Mouse (Mus musculus) midbrain, embryonic 16.5 days (tissue): ENCODE measurements at regions not wholly inside any gene's neighbourhood (a gene's known extent, or its start where the extent isn't known, plus 50 kb on each side); places are given as distances from the start of the nearest gene placed in this dataset.

Experiments used
- ATAC-seq: fragments of 200-750 bp; cut with Nextera tagmentation; 2 replicates; pipeline ENCODE4 v1.8.0; 2017; ENCODE audit warnings: moderate TSS enrichment
- H3K27ac ChIP-seq: fragments of 300-500 bp; sonication (generic); 2 replicates; pipeline ENCODE4 v1.5.1; 2014; ENCODE audit warnings: mild to moderate bottlenecking, low read length, mixed read lengths
- H3K27me3 ChIP-seq: fragments of 300-500 bp; sonication (generic); 2 replicates; pipeline ENCODE4 v1.6.1; 2014; ENCODE audit warnings: low read depth, low read length, mixed read lengths; ENCODE audit not compliant: control insufficient read depth, insufficient read depth
- H3K36me3 ChIP-seq: fragments of 300-500 bp; sonication (generic); 2 replicates; pipeline ENCODE4 v1.6.1; 2014; ENCODE audit warnings: mild to moderate bottlenecking, low read length, moderate library complexity, mixed read lengths; ENCODE audit not compliant: control insufficient read depth, insufficient read depth
- H3K4me1 ChIP-seq: fragments of 300-500 bp; sonication (generic); 2 replicates; pipeline ENCODE4 v1.6.1; 2014; ENCODE audit warnings: mild to moderate bottlenecking, low read length, mixed read lengths; ENCODE audit not compliant: control insufficient read depth, insufficient read depth
- H3K4me2 ChIP-seq: fragments of 300-500 bp; sonication (generic); 2 replicates; pipeline ENCODE4 v1.6.1; 2014; ENCODE audit warnings: mild to moderate bottlenecking, low read length, mixed read lengths
- H3K4me3 ChIP-seq: fragments of 300-500 bp; sonication (generic); 2 replicates; pipeline ENCODE4 v1.5.1; 2014; ENCODE audit warnings: low read depth, mild to moderate bottlenecking, low read length, moderate library complexity, mixed read lengths
- H3K9ac ChIP-seq: fragments of 300-500 bp; sonication (generic); 2 replicates; pipeline ENCODE4 v1.6.1; 2014; ENCODE audit warnings: low read depth, low read length, mixed read lengths
- H3K9me3 ChIP-seq: fragments of 300-500 bp; sonication (generic); replicated peaks from 2 replicates; pipeline ENCODE4 v1.6.1; 2014; ENCODE audit warnings: mild to moderate bottlenecking, low read length, mixed read lengths; ENCODE audit not compliant: control insufficient read depth, poor library complexity, severe bottlenecking
- WGBS: fragments of 180-500 bp; shearing (Covaris S2); extraction: QIAGEN DNeasy Blood & Tissue Kit; methylation state at CpG from one replicate; pipeline ENCODE4 v1.1.7; 2014; 5-methylcytosine and 5-hydroxymethylcytosine counted together

DNA sequence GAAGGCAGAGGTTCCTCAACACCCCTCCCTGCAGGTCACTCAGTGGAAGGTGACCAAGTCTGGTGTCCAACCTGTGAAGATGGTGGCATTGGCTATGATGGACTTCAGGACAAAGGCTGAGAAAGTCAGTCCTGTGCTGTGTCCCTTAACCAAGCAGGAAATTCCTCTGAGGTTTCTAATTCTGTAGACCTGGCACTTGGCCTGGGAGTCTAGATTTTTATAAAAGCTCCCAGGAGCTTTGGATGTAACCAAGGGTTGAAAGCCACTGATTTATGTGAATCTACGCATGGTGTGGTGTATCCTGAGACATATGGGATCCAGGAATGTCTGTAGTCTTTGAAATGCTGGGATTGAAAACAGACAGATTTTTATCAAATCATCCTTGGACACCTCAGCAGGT lies 498.8 kb upstream of the Tbx3 start:
- Histone ChIP-seq H3K4me2 (no peak overlapping the region), H3K27me3 (no peaks in the 10 kb centered on the region), H3K9ac (no peak overlapping the region), H3K9me3 (no peaks in the 10 kb centered on the region), H3K27ac (no peak overlapping the region), H3K36me3 (no peaks in the 10 kb centered on the region), H3K4me3 (no peak overlapping the region), H3K4me1 (no peaks in the 10 kb centered on the region)
- WGBS: 98% methylated on average over 1 of the region's 1 CpGs
- ATAC-seq: no peak

DNA sequence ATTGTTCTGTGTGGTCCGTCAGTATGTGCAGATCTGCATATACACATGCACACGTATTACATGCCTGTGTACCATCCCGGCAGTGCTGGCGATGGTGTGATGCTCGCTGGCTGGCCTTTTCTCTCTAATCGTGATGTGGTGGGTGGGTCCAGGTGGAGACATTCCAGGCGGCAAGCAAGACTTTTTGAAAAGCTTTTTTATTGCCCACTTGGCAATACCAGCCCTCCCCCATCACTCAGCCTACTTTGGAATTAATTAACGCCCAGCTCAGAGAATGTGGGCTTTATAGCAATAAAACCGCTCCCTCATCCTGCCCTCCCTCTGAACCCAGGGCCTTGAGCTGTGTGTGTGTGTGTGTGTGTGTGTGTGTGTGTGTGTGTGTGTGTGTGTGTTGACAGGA lies 491.7 kb upstream of the Tbx3 start:
- Histone ChIP-seq H3K9me3 (no peaks in the 10 kb centered on the region), H3K4me3 (no peak overlapping the region), H3K27ac (no peak overlapping the region), H3K36me3 (no peaks in the 10 kb centered on the region), H3K4me1 (no peaks in the 10 kb centered on the region), H3K27me3 (no peaks in the 10 kb centered on the region), H3K9ac (no peak overlapping the region), H3K4me2 (no peak overlapping the region)
- 75% methylated on average over 9 of the region's 9 CpGs for WGBS
- no peak for ATAC-seq

DNA sequence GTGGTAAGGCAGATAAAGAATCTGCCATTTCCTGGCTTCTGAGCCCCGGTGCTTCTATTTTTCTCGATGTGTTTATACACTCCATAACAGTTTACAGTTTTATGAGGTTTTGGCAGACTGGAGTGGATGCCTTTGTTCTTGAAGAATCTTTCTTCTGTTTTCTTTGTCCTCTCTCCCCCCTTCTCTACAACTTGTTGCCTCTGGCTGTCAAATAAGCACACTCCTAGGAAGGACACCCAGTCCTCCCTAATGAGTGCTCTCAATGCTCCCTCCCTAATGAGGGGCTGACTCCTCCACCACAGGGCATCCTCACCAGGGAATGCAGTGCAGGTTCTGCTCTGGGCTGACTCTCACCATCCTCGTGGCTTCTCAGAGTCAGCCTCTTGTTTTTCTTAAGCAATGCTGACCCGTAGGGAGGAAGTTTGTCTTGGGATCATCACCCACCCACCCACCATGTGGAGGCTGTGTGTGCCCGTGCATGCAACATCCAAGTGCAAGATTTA lies 486.9 kb upstream of the Tbx3 start:
- Histone ChIP-seq H3K27me3 (no peaks in the 10 kb centered on the region), H3K27ac (no peak overlapping the region), H3K4me3 (no peak overlapping the region), H3K9ac (no peak overlapping the region), H3K36me3 (no peaks in the 10 kb centered on the region), H3K4me1 (no peaks in the 10 kb centered on the region), H3K4me2 (no peak overlapping the region), H3K9me3 (no peaks in the 10 kb centered on the region)
- ATAC-seq: no peak
- WGBS: 83% methylated on average over 5 of the region's 5 CpGs

DNA sequence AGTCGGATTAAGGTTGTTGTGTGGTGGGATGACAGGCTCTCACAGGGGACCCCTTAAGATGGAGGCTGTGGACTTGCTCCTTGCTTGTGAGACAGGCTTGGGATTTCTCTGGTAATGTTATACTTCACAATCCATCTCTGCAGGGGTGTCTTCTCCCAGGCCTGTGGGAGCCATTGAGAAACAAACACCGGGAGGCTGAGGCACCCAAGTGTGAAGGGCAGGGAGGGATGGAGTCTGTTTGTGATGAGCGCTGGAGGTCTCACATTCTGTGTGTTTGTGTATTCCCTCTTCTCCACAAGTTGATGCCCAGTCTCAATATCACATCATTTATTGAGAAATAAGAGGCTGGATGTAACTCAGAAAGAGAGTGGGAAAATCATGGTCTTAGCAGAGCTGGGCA lies 483.9 kb upstream of the Tbx3 start:
- H3K4me2 ChIP-seq: no peak overlapping the region
- H3K9me3 ChIP-seq: no peaks in the 10 kb centered on the region
- H3K27me3 ChIP-seq: no peaks in the 10 kb centered on the region
- H3K36me3 ChIP-seq: no peaks in the 10 kb centered on the region
- 57% methylated on average over 3 of the region's 3 CpGs for WGBS
- no peaks in the 10 kb centered on the region for H3K4me1 ChIP-seq
- no peak overlapping the region for H3K4me3 ChIP-seq
- no peak for ATAC-seq
- no peak overlapping the region for H3K9ac ChIP-seq
- no peak overlapping the region for H3K27ac ChIP-seq

DNA sequence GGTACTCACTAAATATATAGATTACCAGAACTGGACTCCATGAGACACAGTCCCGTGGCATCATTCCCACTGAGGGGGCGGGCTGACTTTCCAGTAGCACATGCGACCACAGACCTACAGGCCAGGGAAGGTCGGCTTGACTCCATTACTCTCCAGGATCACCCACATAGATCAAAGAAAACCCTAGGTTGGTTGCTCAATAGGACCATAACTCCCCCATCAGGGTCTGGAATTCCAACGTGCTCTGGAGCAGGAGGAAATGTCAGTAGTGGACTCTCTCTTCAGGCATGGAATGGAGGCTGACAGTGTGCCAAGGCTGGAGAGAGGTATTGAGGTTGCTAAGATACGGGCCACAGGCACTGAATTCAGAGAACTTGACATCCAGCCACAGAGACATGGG lies 482.0 kb upstream of the Tbx3 start:
- no peak overlapping the region for H3K27ac ChIP-seq
- no peak for ATAC-seq
- WGBS: 46% methylated on average over 6 of the region's 6 CpGs

DNA sequence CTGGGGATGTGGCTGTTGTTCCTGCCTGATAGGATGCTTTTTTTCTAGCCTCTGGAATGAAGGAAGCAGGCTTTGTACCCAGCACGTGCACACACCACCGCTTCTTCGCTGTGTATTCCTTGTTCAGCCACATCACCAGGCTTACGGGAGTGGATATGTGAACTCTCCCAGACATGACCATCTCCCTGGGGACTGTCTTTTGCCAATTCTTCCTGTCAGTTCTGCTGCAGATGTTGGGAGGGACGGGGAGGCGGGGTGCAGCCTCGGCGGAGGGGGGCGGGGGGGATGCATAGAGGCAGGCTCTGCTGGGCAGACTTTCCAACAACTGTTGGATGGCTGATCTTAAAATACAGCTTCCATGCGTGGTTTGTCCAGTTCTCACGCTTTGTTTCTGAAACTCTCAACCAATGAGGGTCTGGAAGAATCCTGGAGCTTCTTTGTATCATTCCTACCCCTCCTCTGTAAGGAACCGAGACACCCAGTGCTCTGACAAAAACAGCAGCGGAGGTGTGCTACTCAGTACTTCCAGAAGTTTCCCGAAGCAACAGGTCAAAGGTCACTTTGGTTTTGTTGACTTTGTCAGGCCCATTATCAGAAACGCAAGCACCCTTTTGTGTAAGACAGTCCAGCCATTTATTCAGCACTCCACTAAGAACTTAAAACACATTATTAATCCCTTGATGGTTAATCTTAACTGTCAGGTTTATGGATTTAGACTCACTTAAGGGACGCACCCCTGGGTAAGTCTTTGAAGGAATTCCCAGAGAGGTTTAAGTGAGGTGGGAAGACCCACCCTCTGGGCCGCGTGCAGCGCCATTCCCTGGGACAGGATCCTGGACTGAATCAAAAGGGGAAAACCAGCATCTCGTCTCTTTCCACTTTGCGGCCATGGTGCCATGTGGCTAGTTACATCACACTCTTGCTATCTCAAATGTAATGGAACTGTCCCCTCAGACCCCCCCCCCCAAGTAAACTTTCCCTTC lies 476.5 kb upstream of the Tbx3 start:
- Histone ChIP-seq H3K27me3 (no peaks in the 10 kb centered on the region), H3K4me3 (no peak overlapping the region), H3K4me1 (no peaks in the 10 kb centered on the region), H3K27ac (no peak overlapping the region), H3K9me3 (no peaks in the 10 kb centered on the region), H3K9ac (no peak overlapping the region), H3K36me3 (no peaks in the 10 kb centered on the region), H3K4me2 (no peak overlapping the region)
- no peak for ATAC-seq
- 51% methylated on average over 21 of the region's 21 CpGs for WGBS

More for the DNA sequence above, 482.0 kb upstream of the Tbx3 start:
- Histone ChIP-seq H3K9ac (no peak overlapping the region), H3K4me3 (no peak overlapping the region), H3K36me3 (no peaks in the 10 kb centered on the region), H3K4me1 (no peaks in the 10 kb centered on the region), H3K27me3 (no peaks in the 10 kb centered on the region), H3K4me2 (no peak overlapping the region), H3K9me3 (no peaks in the 10 kb centered on the region)

DNA sequence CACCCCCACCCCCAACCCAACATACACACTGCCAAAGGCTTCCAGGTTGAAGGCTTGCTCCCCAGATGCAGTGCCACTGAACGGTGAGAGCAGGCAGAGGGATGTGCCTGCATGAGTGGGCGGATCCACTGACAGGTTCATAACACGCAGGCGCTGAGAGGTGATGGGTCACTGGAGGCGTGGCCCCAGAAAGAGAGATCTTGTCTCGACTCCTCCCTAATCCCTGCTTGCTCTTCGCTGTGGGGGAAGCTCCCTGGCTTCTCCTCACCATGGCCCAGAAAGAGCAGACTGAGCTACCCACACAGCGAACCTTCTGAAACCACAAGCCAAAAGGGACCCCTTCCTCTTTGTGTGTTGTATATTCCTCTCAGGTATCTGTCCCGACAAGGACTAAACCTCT lies 470.6 kb upstream of the Tbx3 start:
- WGBS: 37% methylated on average over 9 of the region's 9 CpGs
- H3K36me3 ChIP-seq: no peaks in the 10 kb centered on the region
- H3K27me3 ChIP-seq: no peaks in the 10 kb centered on the region
- H3K27ac ChIP-seq: no peak overlapping the region
- no peaks in the 10 kb centered on the region for H3K4me1 ChIP-seq
- ATAC-seq: no peak
- no peak overlapping the region for H3K4me2 ChIP-seq
- H3K9me3 ChIP-seq: no peaks in the 10 kb centered on the region
- H3K9ac ChIP-seq: no peak overlapping the region
- no peak overlapping the region for H3K4me3 ChIP-seq

DNA sequence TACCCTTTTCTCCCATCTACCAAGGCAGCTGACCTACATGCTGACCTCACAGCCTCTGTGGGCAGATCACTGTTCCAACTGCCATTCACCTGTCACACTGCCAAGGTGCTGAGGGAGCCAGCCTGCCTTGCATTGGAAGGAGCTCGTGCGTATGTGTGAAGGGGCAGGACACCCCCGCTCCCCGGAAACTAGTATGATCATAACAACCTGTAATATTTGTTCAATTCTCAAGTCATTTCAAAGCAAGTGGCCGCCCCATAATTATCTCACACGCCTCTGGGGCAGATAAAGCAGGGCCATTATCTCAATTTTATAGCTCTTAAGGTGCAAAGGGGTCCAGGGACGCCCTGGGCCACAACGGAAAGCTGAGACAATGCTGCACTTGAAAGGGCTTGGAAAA lies 469.2 kb upstream of the Tbx3 start:
- no peak overlapping the region for H3K27ac ChIP-seq
- H3K9me3 ChIP-seq: no peaks in the 10 kb centered on the region
- ATAC-seq: no peak
- WGBS: 76% methylated on average over 8 of the region's 8 CpGs
- H3K4me1 ChIP-seq: no peaks in the 10 kb centered on the region
- H3K4me2 ChIP-seq: no peak overlapping the region
- no peak overlapping the region for H3K4me3 ChIP-seq
- H3K36me3 ChIP-seq: no peaks in the 10 kb centered on the region
- no peaks in the 10 kb centered on the region for H3K27me3 ChIP-seq
- H3K9ac ChIP-seq: no peak overlapping the region

DNA sequence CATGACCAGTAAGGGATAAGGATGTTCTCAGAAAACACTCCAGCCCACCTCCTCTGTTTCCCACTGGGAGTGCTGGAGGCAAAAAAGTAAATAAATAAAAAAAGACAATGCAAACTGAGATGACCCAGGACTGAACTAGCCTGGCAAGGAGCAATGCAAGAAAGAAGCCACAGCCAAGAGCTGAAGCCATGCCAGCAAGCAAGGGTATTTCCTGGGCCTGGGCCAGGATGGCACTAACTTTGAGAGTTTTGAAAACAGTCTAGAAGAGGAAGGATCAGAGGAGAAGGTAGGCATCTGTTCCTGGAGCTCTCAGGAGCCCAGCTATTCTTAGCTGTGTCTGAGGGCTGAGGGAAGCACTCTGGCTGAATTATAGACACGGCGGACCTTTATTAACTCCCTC lies 465.7 kb upstream of the Tbx3 start:
- Histone ChIP-seq H3K4me3 (no peak overlapping the region), H3K36me3 (no peaks in the 10 kb centered on the region), H3K9me3 (peaks cover 5% of the 10 kb centered on the region), H3K4me2 (no peak overlapping the region), H3K4me1 (no peaks in the 10 kb centered on the region), H3K27ac (no peak overlapping the region), H3K27me3 (no peaks in the 10 kb centered on the region), H3K9ac (no peak overlapping the region)
- WGBS: 81% methylated on average over 2 of the region's 2 CpGs
- no peak for ATAC-seq
